Mouse (Mus musculus): Measurements from ENCODE around the gene Alpl. TPM values are rescaled to one million over a fixed set of nuclear protein-coding genes. Genes with fewer than 3 reads are reported as not detected.

Alpl gene
- polyA plus RNA-seq, 1 experiment, result 20.7 TPM

DNA sequence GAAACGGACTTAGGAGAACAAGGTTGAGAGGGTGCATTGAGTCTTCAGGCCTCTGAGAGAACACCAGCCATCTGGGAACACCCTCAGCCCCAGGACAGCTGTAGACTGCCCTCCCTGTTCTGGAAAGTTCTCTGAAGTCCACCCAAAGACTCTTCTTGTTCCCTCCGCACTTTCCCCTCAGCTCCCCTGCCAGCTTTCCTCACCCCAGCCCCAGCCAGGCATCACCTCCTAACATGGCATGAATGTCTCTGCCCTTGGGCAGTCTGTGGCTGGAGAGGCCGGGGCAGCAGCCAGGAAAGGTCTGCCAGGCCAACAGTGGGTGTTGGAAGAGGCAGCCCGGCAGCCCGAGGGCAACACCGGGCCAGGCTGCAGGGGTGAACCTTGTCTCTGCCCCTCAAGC, 27.4 kb downstream of the Alpl start:
- Histone ChIP-seq H3K4me3 (ENCODE audit: insufficient read depth, low read depth, low read length) (no peak overlapping the region), H3K27ac (replicated peaks; ENCODE audit: low read depth, low read length) (no peak overlapping the region), H3K4me1 (ENCODE audit: control insufficient read depth, insufficient read depth, insufficient read length, low read length) (peaks cover 4% of the 10 kb centered on the region; the same call in 1 of the 2 replicates)

GRCm38 (mm10) chr4:137768381-137768780, 27.8 kb downstream of the Alpl start:
- Histone ChIP-seq H3K27ac (replicated peaks; ENCODE audit: low read depth, low read length) (no peak overlapping the region), H3K4me1 (ENCODE audit: control insufficient read depth, insufficient read depth, insufficient read length, low read length) (peaks cover 4% of the 10 kb centered on the region; the same call in 1 of the 2 replicates)

DNA sequence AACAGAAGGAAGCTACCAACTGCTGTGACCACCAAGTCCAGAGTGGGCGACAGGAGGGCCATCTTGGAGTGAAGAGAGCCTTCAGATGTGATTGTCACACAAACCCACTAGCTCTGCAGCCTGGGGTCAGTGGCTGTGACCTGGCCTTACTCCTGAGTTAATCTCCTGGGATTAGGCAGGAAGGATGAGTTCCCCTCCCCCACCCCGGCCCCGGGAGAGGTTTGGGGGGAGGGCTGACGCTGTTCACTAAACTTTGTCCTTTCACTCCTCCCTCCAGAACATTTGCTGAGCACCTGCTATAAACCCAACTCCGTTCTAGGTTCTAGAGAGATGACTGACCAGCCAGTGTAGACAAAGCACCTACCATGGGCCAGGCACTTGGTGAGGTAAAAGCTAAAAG, 29.8 kb downstream of the Alpl start:
- Histone ChIP-seq H3K4me1 (ENCODE audit: control insufficient read depth, insufficient read depth, insufficient read length, low read length) (peaks cover 4% of the 10 kb centered on the region; the same call in 1 of the 2 replicates), H3K4me3 (ENCODE audit: insufficient read depth, low read depth, low read length) (no peak overlapping the region), H3K27ac (replicated peaks; ENCODE audit: low read depth, low read length) (no peak overlapping the region)

More at GRCm38 (mm10) chr4:137768381-137768780, 27.8 kb downstream of the Alpl start:
- no peak overlapping the region for H3K4me3 ChIP-seq (ENCODE audit: insufficient read depth, low read depth, low read length)

GRCm38 (mm10) chr4:137765554-137765971, 30.6 kb downstream of the Alpl start:
- H3K4me1 ChIP-seq (ENCODE audit: control insufficient read depth, insufficient read depth, insufficient read length, low read length), result peaks cover 4% of the 10 kb centered on the region; the same call in 1 of the 2 replicates
- H3K4me3 ChIP-seq (ENCODE audit: insufficient read depth, low read depth, low read length), result no peak overlapping the region
- no peak overlapping the region for H3K27ac ChIP-seq (replicated peaks; ENCODE audit: low read depth, low read length)

GRCm38 (mm10) chr4:137764621-137765020, 31.6 kb downstream of the Alpl start:
- Histone ChIP-seq H3K4me3 (ENCODE audit: insufficient read depth, low read depth, low read length) (no peak overlapping the region), H3K4me1 (ENCODE audit: control insufficient read depth, insufficient read depth, insufficient read length, low read length) (peaks cover 4% of the 10 kb centered on the region; the same call in 1 of the 2 replicates), H3K27ac (replicated peaks; ENCODE audit: low read depth, low read length) (no peak overlapping the region)

DNA sequence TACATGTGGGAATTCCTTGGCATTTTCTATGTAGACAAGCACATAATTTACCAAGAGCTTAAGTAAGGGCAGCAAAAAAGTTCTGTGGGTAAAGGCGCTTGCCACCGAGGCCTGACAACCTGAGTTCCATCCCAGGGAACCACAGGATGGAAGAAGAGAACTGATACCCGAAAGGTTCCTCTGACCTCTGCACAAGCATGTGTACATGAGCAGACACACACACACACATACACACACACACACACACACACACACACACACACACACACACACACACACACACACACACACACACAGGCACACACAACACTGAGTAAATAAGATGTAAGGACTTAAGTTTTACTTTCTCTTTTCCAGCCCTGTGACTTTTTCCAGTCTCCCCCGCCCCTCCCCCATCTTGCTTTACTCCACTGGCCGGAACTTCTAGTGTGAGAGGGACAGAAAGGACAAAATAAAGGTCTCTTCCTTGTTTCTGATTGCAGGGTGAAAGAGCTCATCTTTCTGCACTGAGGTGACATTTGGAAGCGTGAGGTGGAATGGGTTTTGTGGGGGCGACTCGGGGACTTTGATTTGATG, 32.2 kb downstream of the Alpl start:
- H3K27ac ChIP-seq (replicated peaks; ENCODE audit: low read depth, low read length), result no peak overlapping the region

DNA sequence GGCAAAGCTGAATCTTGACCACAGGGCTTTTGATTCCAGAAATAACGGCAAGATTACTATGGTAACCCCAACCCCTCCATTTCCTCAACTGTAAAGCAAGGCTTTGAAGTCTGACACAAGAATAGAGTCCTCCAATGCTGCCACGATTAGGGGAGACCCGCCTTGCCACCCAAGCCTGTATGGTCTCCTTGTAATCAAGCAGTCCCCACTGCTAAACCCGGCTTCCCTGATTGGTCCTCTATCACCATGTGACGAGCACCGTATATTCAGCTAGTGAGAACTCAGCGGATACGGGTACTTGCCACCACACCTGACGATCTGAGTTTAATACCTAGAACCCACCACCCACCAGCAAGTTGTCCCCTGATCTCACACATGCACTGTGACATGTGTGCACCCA, 33.3 kb downstream of the Alpl start:
- H3K4me3 ChIP-seq (ENCODE audit: insufficient read depth, low read depth, low read length), result no peak overlapping the region
- no peaks in the 10 kb centered on the region for H3K4me1 ChIP-seq (ENCODE audit: control insufficient read depth, insufficient read depth, insufficient read length, low read length)
- H3K27ac ChIP-seq (replicated peaks; ENCODE audit: low read depth, low read length), result no peak overlapping the region

More for the DNA sequence above, 32.2 kb downstream of the Alpl start:
- Histone ChIP-seq H3K4me3 (ENCODE audit: insufficient read depth, low read depth, low read length) (no peak overlapping the region), H3K4me1 (ENCODE audit: control insufficient read depth, insufficient read depth, insufficient read length, low read length) (peaks cover 3% of the 10 kb centered on the region; the same call in 1 of the 2 replicates)

DNA sequence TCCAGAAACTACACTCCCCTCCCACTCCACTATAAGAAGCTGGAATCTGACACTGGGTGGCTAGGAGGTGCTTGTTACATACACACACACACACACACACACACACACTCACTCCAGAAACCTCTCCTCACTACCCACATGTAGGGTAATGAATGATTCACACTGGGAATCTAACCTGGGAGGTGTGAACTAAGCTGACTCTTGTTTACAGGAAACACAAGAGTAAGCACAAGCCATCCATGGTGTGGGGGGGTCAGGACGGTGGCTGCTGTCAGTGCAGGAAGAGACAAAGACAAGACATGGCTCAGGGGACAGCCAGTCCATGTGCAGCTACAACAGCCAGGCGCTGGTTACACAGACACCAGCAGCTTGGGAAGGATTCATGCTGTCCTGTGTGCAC, 41.7 kb downstream of the Alpl start:
- H3K27ac ChIP-seq (replicated peaks; ENCODE audit: low read depth, low read length), result no peak overlapping the region
- H3K4me1 ChIP-seq (ENCODE audit: control insufficient read depth, insufficient read depth, insufficient read length, low read length), result peaks cover 2% of the 10 kb centered on the region; the same call in 1 of the 2 replicates

DNA sequence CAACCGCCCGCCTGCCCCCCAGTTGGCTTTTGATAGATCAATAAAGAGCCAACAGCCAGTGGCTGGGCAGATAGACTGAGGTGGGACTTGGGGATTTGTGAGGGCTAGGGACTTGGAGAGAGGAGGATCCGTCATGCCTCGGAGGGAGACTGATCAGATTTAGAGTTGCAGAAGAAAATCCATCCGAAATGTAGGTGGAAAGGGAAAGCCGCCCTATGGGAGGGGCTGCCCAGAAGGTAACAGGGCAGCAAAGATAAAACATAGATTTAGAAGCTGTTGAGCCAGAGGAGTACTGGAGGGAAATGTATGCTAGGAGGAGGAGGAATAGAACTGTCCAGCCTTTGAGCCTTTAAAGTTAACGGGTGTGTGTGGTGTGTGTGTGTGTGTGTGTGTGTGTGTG, 43.0 kb downstream of the Alpl start:
- H3K4me3 ChIP-seq (ENCODE audit: insufficient read depth, low read depth, low read length), result no peak overlapping the region
- H3K27ac ChIP-seq (replicated peaks; ENCODE audit: low read depth, low read length), result no peak overlapping the region
- peaks cover 2% of the 10 kb centered on the region; the same call in 1 of the 2 replicates for H3K4me1 ChIP-seq (ENCODE audit: control insufficient read depth, insufficient read depth, insufficient read length, low read length)

More for the DNA sequence above, 41.7 kb downstream of the Alpl start:
- no peak overlapping the region for H3K4me3 ChIP-seq (ENCODE audit: insufficient read depth, low read depth, low read length)

GRCm38 (mm10) chr4:137752471-137752870, 43.7 kb downstream of the Alpl start:
- H3K4me1 ChIP-seq (ENCODE audit: control insufficient read depth, insufficient read depth, insufficient read length, low read length), result peaks cover 2% of the 10 kb centered on the region; the same call in 1 of the 2 replicates
- no peak overlapping the region for H3K4me3 ChIP-seq (ENCODE audit: insufficient read depth, low read depth, low read length)
- no peak overlapping the region for H3K27ac ChIP-seq (replicated peaks; ENCODE audit: low read depth, low read length)

GRCm38 (mm10) chr4:137751717-137752116, 44.5 kb downstream of the Alpl start:
- Histone ChIP-seq H3K27ac (replicated peaks; ENCODE audit: low read depth, low read length) (no peak overlapping the region), H3K4me1 (ENCODE audit: control insufficient read depth, insufficient read depth, insufficient read length, low read length) (peaks cover 4% of the 10 kb centered on the region), H3K4me3 (ENCODE audit: insufficient read depth, low read depth, low read length) (no peak overlapping the region)

- H3K4me3 ChIP-seq (ENCODE audit: insufficient read depth, low read depth, low read length), result no peak overlapping the region
- H3K27ac ChIP-seq (replicated peaks; ENCODE audit: low read depth, low read length), result no peak overlapping the region
- H3K4me1 ChIP-seq (ENCODE audit: control insufficient read depth, insufficient read depth, insufficient read length, low read length), result peaks cover 6% of the 10 kb centered on the region
These were observed 44.9 kb downstream of the Alpl start for GRCm38 (mm10) chr4:137751310-137751709.

DNA sequence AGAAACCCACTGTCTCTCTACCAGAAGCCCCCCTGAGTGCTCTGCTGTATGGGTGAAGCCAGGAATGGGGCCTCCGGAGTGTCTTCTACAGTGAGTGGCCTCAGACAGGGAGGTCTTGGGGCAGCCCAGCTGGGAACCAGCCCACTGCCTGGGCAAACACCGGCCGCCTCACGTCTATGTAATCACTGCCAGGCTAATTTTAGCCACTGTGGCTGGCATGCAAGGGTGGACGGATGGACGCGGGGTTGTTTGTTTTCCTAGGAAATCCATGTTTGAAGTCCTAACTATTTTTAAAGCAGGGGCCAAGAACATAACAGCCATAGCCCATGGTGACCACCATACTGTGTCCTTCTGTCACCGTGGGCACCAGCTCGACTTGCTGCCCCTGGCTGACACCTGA, 46.1 kb downstream of the Alpl start:
- peaks cover 6% of the 10 kb centered on the region for H3K4me1 ChIP-seq (ENCODE audit: control insufficient read depth, insufficient read depth, insufficient read length, low read length)
- H3K27ac ChIP-seq (replicated peaks; ENCODE audit: low read depth, low read length), result no peak overlapping the region
- no peak overlapping the region for H3K4me3 ChIP-seq (ENCODE audit: insufficient read depth, low read depth, low read length)

DNA sequence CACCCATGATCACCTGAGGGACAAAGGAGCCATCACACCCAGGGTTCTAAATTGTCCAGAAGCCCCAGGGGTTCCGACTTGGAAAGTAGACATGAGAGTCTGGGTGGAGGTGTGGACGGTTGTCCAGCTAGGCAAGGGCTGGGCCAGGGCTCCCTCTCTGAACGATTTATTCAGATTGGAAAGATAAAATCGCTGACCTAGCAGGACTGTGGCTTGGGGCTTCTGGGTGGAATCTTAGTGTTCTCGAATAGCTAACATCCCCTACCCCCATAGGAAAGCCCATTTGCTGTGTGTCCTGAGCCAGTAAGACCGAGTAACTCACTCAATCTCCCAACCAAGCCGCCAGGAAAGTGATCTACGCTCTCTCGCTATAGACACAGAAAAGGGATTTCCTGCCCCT, 46.5 kb downstream of the Alpl start:
- Histone ChIP-seq H3K4me3 (ENCODE audit: insufficient read depth, low read depth, low read length) (no peak overlapping the region), H3K4me1 (ENCODE audit: control insufficient read depth, insufficient read depth, insufficient read length, low read length) (peaks cover 6% of the 10 kb centered on the region), H3K27ac (replicated peaks; ENCODE audit: low read depth, low read length) (no peak overlapping the region)

GRCm38 (mm10) chr4:137748726-137749125, 47.5 kb downstream of the Alpl start:
- H3K4me3 ChIP-seq (ENCODE audit: insufficient read depth, low read depth, low read length), result no peak overlapping the region
- H3K27ac ChIP-seq (replicated peaks; ENCODE audit: low read depth, low read length), result no peak overlapping the region
- H3K4me1 ChIP-seq (ENCODE audit: control insufficient read depth, insufficient read depth, insufficient read length, low read length), result peaks cover 10% of the 10 kb centered on the region

DNA sequence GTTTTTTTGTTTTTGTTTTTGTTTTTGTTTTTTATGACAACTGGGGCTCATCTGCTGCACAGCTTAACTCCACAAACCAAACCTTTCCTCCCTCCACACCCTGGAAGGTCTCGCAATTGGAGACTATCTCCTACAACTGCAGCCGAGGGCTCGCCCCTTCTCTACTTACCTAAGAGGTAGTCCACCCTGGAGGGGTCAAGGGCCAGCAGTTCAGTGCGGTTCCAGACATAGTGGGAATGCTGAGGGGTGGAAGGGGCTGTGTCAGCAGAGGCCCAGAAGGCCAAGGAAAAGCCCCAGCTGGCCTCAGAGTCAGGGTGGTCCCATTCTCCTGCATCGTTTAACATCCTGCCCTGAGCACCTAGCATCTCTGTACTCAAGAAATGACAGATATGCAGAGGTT, 48.6 kb downstream of the Alpl start:
- Histone ChIP-seq H3K4me3 (ENCODE audit: insufficient read depth, low read depth, low read length) (no peak overlapping the region), H3K27ac (replicated peaks; ENCODE audit: low read depth, low read length) (no peak overlapping the region), H3K4me1 (ENCODE audit: control insufficient read depth, insufficient read depth, insufficient read length, low read length) (peaks cover 10% of the 10 kb centered on the region)

All from brown adipose tissue, adult 24 weeks (tissue).